Mouse (Mus musculus) gastrocnemius, postnatal 14 days (tissue): ENCODE results near the gene Gm11634. TPM values are rescaled to one million over a fixed set of nuclear protein-coding genes. Genes with fewer than 3 reads are reported as not detected.
"Not testable (repeated sequence)": the region's sequence is repeated elsewhere in the genome, so short reads cannot be mapped to it uniquely, and the experiment has no call there.

Experiments used
- DNase-seq: peaks from one replicate; pipeline ENCODE4 v3.0.0; 2021; ENCODE audit warnings: mixed read lengths
- intact Hi-C: fragments of 180-260 bp; cut with DNase I; formaldehyde crosslinking; loops from one replicate; pipeline ENCODE4 v1.15.1; 2025; ENCODE audit warnings: low total_unique reads
- total RNA-seq, 2 experiments: library from RNA; stranded (reverse); gene quantifications; 2 replicates each; pipeline ENCODE4 v1.2.3; 2021

Gm11634 gene
- total RNA-seq, 2 experiments from 2014 or later, result not detected

- intact Hi-C loops, result no loop called here
- DNase-seq, result no peak
These were observed 19.5 kb upstream of the Gm11634 start for GRCm38 (mm10) chr11:101618596-101618995.

- DNase-seq, result no peak
- intact Hi-C loops, result no loop called here
These were observed 18.8 kb upstream of the Gm11634 start for GRCm38 (mm10) chr11:101617849-101618248.

- no peak for DNase-seq
- intact Hi-C loops, result no loop called here
These were observed 18.1 kb upstream of the Gm11634 start for GRCm38 (mm10) chr11:101616948-101617767.

- intact Hi-C loops, result no loop called here
- DNase-seq, result no peak
These were observed 17.0 kb upstream of the Gm11634 start for GRCm38 (mm10) chr11:101616104-101616503.

- intact Hi-C loops, result no loop called here
- DNase-seq, result no peak
These were observed 16.3 kb upstream of the Gm11634 start for GRCm38 (mm10) chr11:101615380-101615779.

GRCm38 (mm10) chr11:101614116-101614515 is 15.1 kb upstream of the Gm11634 start:
- intact Hi-C loops, result no loop called here
- DNase-seq, result no peak

GRCm38 (mm10) chr11:101613596-101613995 is 14.5 kb upstream of the Gm11634 start:
- DNase-seq, result no peak
- intact Hi-C loops, result no loop called here

- no peak for DNase-seq
- intact Hi-C loops, result no loop called here
These were observed 11.4 kb upstream of the Gm11634 start for GRCm38 (mm10) chr11:101610445-101610844.

- DNase-seq, intact Hi-C loops: not testable (repeated sequence)
These were observed 8.1 kb upstream of the Gm11634 start for GRCm38 (mm10) chr11:101607134-101607533.

GRCm38 (mm10) chr11:101604531-101605453 is 5.7 kb upstream of the Gm11634 start:
- DNase-seq, result peak; percentile 73
- intact Hi-C loops, result not testable (repeated sequence)

GRCm38 (mm10) chr11:101604116-101604515 is 5.1 kb upstream of the Gm11634 start:
- intact Hi-C loops, result no loop called here

GRCm38 (mm10) chr11:101602491-101602890 is 3.4 kb upstream of the Gm11634 start:
- intact Hi-C loops, result no loop called here
- DNase-seq, result peak; percentile 59

More at GRCm38 (mm10) chr11:101604116-101604515, 5.1 kb upstream of the Gm11634 start:
- no peak for DNase-seq

GRCm38 (mm10) chr11:101589989-101590624 is 8.9 kb downstream of the Gm11634 start:
- no peak for DNase-seq
- intact Hi-C loops, result no loop called here

GRCm38 (mm10) chr11:101589444-101589843 is 9.6 kb downstream of the Gm11634 start:
- intact Hi-C loops, result no loop called here
- peak; percentile 27 for DNase-seq

- intact Hi-C loops, result no loop called here
- no peak for DNase-seq
These were observed 10.2 kb downstream of the Gm11634 start for GRCm38 (mm10) chr11:101588868-101589267.

GRCm38 (mm10) chr11:101587676-101588075 is 11.4 kb downstream of the Gm11634 start:
- intact Hi-C loops, result no loop called here
- DNase-seq, result no peak

- intact Hi-C loops, result no loop called here
These were observed 13.3 kb downstream of the Gm11634 start for GRCm38 (mm10) chr11:101585805-101586204.

GRCm38 (mm10) chr11:101585031-101585430 is 14.0 kb downstream of the Gm11634 start:
- intact Hi-C loops, DNase-seq: not testable (repeated sequence)

More at GRCm38 (mm10) chr11:101585805-101586204, 13.3 kb downstream of the Gm11634 start:
- no peak for DNase-seq

- DNase-seq, result no peak
- intact Hi-C loops, result no loop called here
These were observed 15.9 kb downstream of the Gm11634 start for GRCm38 (mm10) chr11:101583205-101583604.
